Mouse (Mus musculus): ENCODE measurements at regions not wholly inside any gene's neighbourhood (a gene's known extent, or its start where the extent isn't known, plus 50 kb on each side); places are given as distances from the start of the nearest gene placed in this dataset.

DNA sequence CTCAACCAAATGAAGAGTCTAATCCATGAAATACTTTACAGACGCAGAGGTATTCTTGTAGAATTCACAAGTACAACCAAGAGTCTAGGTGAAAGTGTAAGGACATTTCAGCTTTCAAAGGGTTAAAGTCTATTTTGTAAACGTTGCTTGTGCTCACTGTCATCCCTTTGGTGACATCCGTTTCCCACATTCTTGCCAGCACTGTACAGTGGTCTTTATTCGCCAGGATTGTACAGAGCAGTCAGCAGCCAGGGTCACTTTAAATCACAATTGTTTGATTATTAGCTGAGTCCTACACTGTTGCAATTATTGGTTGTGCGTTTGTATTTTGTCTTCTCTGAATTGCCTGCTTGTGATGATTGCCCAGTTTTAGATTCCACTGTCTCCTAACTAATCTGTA lies 427.3 kb upstream of the Rgma start:
- TF ChIP-seq POLR2A (IDR thresholded peaks at IDR 0.05; ENCODE audit: low read depth, low read length): no peak
- TF ChIP-seq CTCF (IDR thresholded peaks at IDR 0.05; ENCODE audit: extremely low read depth, insufficient read length, insufficient replicate concordance, low read depth, low read length): no peak
- whole genome bisulfite sequencing: 54% methylated on average over 5 of the region's 5 CpGs
- Histone ChIP-seq H3K4me1 (ENCODE audit: control insufficient read depth, insufficient read depth, insufficient read length, low read length) (no peaks in the 10 kb centered on the region), H3K36me3 (ENCODE audit: control insufficient read depth, insufficient read depth, low read length) (no peaks in the 10 kb centered on the region), H3K4me3 (ENCODE audit: low read depth, low read length) (no peak overlapping the region), H3K27me3 (ENCODE audit: control insufficient read depth, insufficient read depth, low read length) (no peaks in the 10 kb centered on the region), H3K27ac (ENCODE audit: insufficient read depth, low read depth, low read length) (no peak overlapping the region)

GRCm38 (mm10) chr7:72948666-72949065 lies 426.6 kb upstream of the Rgma start:
- 45% methylated on average over 3 of the region's 3 CpGs for WGBS
- H3K36me3 ChIP-seq (ENCODE audit: control insufficient read depth, insufficient read depth, low read length): no peaks in the 10 kb centered on the region
- H3K27me3 ChIP-seq (ENCODE audit: control insufficient read depth, insufficient read depth, low read length): no peaks in the 10 kb centered on the region

DNA sequence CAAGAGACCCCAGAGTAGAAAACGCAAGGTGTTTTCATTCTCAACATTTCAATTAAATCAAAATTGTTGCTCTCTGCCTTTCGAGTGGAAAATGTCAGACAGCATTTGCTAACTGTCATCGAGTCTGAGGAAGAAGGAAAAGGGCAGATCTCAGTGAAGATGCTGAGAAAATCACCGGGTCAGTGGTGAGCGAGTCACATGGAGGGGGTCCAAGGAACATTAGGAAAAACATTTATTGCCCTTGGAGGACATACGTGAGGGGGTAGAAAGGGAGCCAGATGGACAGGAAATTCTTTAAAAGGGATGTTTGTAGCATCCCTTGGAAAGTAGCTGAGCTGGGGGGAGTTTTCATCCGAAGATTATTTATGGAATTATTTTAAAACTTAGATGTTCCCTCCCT lies 425.4 kb upstream of the Rgma start:
- H3K27ac ChIP-seq (ENCODE audit: insufficient read depth, low read depth, low read length): no peak overlapping the region
- WGBS: 60% methylated on average over 7 of the region's 7 CpGs
- H3K36me3 ChIP-seq (ENCODE audit: control insufficient read depth, insufficient read depth, low read length): no peaks in the 10 kb centered on the region
- TF ChIP-seq CTCF (IDR thresholded peaks at IDR 0.05; ENCODE audit: extremely low read depth, insufficient read length, insufficient replicate concordance, low read depth, low read length): no peak
- TF ChIP-seq POLR2A (IDR thresholded peaks at IDR 0.05; ENCODE audit: low read depth, low read length): no peak
- H3K4me1 ChIP-seq (ENCODE audit: control insufficient read depth, insufficient read depth, insufficient read length, low read length): no peaks in the 10 kb centered on the region
- H3K4me3 ChIP-seq (ENCODE audit: low read depth, low read length): no peak overlapping the region
- no peaks in the 10 kb centered on the region for H3K27me3 ChIP-seq (ENCODE audit: control insufficient read depth, insufficient read depth, low read length)

More at GRCm38 (mm10) chr7:72948666-72949065, 426.6 kb upstream of the Rgma start:
- Histone ChIP-seq H3K4me1 (ENCODE audit: control insufficient read depth, insufficient read depth, insufficient read length, low read length) (no peaks in the 10 kb centered on the region), H3K27ac (ENCODE audit: insufficient read depth, low read depth, low read length) (no peak overlapping the region), H3K4me3 (ENCODE audit: low read depth, low read length) (no peak overlapping the region)
- TF ChIP-seq POLR2A (IDR thresholded peaks at IDR 0.05; ENCODE audit: low read depth, low read length) (no peak), CTCF (IDR thresholded peaks at IDR 0.05; ENCODE audit: extremely low read depth, insufficient read length, insufficient replicate concordance, low read depth, low read length) (no peak)

DNA sequence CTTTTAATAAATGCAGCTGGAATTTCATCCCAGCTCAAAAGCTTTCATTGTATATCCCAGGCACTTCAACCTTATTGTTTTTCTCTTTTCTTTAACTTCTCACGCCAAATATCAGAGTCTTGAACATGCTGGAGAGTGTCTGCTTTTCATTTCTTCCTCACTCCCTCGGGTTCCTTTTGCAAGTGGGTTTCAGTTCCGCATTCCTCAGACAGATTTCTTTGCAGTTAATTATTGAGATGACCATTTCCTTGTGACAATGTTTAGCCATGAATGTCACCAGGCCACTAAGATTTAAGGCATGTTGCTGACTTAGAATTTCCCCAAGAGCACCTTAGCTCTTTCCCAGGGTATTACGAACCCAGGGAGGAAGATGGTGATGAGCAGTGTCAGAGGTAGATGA lies 417.6 kb upstream of the Rgma start:
- H3K4me3 ChIP-seq (ENCODE audit: low read depth, low read length): no peak overlapping the region
- WGBS: 67% methylated on average over 4 of the region's 4 CpGs
- no peak for TF ChIP-seq CTCF (IDR thresholded peaks at IDR 0.05; ENCODE audit: extremely low read depth, insufficient read length, insufficient replicate concordance, low read depth, low read length)
- H3K27ac ChIP-seq (ENCODE audit: insufficient read depth, low read depth, low read length): no peak overlapping the region
- H3K36me3 ChIP-seq (ENCODE audit: control insufficient read depth, insufficient read depth, low read length): no peaks in the 10 kb centered on the region
- no peaks in the 10 kb centered on the region for H3K4me1 ChIP-seq (ENCODE audit: control insufficient read depth, insufficient read depth, insufficient read length, low read length)
- no peaks in the 10 kb centered on the region for H3K27me3 ChIP-seq (ENCODE audit: control insufficient read depth, insufficient read depth, low read length)

DNA sequence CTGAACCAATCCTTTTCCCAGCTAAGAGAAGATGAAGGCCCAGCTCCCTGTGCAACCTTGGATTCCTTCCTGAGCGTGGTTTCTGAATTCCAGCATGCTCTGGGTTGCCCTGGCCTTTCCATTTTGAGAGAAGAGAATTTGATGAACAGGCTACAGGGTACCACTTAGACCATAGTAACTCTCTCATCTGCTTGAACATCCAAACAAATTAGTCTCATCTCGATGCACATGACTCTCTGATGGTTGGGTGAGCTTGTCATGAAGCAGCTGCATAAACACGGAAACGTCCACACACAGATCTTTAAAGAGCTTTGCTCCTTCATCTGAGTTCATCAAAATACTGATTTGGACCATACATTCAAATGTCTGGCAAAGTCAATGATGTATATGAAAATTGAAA lies 414.0 kb upstream of the Rgma start:
- WGBS: 69% methylated on average over 4 of the region's 4 CpGs
- Histone ChIP-seq H3K36me3 (ENCODE audit: control insufficient read depth, insufficient read depth, low read length) (no peaks in the 10 kb centered on the region), H3K27me3 (ENCODE audit: control insufficient read depth, insufficient read depth, low read length) (no peaks in the 10 kb centered on the region), H3K4me3 (ENCODE audit: low read depth, low read length) (no peak overlapping the region), H3K4me1 (ENCODE audit: control insufficient read depth, insufficient read depth, insufficient read length, low read length) (no peaks in the 10 kb centered on the region), H3K27ac (ENCODE audit: insufficient read depth, low read depth, low read length) (no peak overlapping the region)
- TF ChIP-seq CTCF (IDR thresholded peaks at IDR 0.05; ENCODE audit: extremely low read depth, insufficient read length, insufficient replicate concordance, low read depth, low read length) (no peak), POLR2A (IDR thresholded peaks at IDR 0.05; ENCODE audit: low read depth, low read length) (no peak)

- 69% methylated on average over 3 of the region's 3 CpGs for WGBS
These were observed 412.5 kb upstream of the Rgma start for GRCm38 (mm10) chr7:72962815-72963214.

DNA sequence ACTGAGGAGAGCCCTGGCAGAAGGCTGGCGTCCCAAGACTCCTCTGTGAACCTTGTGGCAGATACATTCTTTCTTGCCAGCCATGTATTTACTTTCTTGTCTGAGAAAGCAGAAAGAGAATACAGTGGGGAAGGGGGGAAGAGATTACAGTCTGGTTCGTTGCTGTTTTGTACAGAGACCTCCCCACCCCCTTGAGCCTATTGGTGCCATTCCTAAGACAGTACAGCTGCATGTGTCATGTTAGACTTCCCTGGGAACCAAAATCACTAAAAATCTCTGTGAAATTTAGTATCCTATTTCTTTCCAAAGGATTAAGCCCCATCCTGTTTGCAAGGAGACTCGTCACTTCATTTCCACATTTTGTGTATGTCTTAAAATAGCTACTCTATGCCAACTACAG lies 411.4 kb upstream of the Rgma start:
- Histone ChIP-seq H3K4me3 (ENCODE audit: low read depth, low read length) (no peak overlapping the region), H3K36me3 (ENCODE audit: control insufficient read depth, insufficient read depth, low read length) (no peaks in the 10 kb centered on the region), H3K27me3 (ENCODE audit: control insufficient read depth, insufficient read depth, low read length) (no peaks in the 10 kb centered on the region), H3K4me1 (ENCODE audit: control insufficient read depth, insufficient read depth, insufficient read length, low read length) (no peaks in the 10 kb centered on the region), H3K27ac (ENCODE audit: insufficient read depth, low read depth, low read length) (no peak overlapping the region)
- TF ChIP-seq POLR2A (IDR thresholded peaks at IDR 0.05; ENCODE audit: low read depth, low read length): no peak
- TF ChIP-seq CTCF (IDR thresholded peaks at IDR 0.05; ENCODE audit: extremely low read depth, insufficient read length, insufficient replicate concordance, low read depth, low read length): no peak
- 64% methylated on average over 3 of the region's 3 CpGs for WGBS

More at GRCm38 (mm10) chr7:72962815-72963214, 412.5 kb upstream of the Rgma start:
- H3K4me3 ChIP-seq (ENCODE audit: low read depth, low read length): no peak overlapping the region
- no peaks in the 10 kb centered on the region for H3K36me3 ChIP-seq (ENCODE audit: control insufficient read depth, insufficient read depth, low read length)
- H3K27ac ChIP-seq (ENCODE audit: insufficient read depth, low read depth, low read length): no peak overlapping the region
- no peaks in the 10 kb centered on the region for H3K4me1 ChIP-seq (ENCODE audit: control insufficient read depth, insufficient read depth, insufficient read length, low read length)
- TF ChIP-seq CTCF (IDR thresholded peaks at IDR 0.05; ENCODE audit: extremely low read depth, insufficient read length, insufficient replicate concordance, low read depth, low read length) (no peak), POLR2A (IDR thresholded peaks at IDR 0.05; ENCODE audit: low read depth, low read length) (no peak)
- no peaks in the 10 kb centered on the region for H3K27me3 ChIP-seq (ENCODE audit: control insufficient read depth, insufficient read depth, low read length)

DNA sequence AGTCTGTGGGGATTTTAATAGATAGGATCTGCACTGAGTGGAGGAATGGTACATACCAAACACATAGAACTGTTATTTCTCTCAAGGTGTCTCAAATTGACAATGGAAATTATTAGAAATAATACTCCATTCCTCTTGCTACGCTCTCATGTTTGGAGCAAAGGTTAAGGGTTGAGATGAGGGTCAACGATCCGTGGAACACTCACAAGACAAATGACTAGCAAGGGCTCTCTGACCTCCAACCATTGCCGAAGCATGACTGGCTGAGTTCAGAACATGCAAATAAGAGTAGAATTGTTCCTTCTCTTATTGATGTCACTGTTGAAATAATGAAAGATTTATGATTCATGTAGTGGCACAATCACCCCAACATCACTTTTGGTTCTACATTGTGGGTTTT lies 407.1 kb upstream of the Rgma start:
- 61% methylated on average over 4 of the region's 4 CpGs for WGBS
- no peaks in the 10 kb centered on the region for H3K36me3 ChIP-seq (ENCODE audit: control insufficient read depth, insufficient read depth, low read length)
- TF ChIP-seq CTCF (IDR thresholded peaks at IDR 0.05; ENCODE audit: extremely low read depth, insufficient read length, insufficient replicate concordance, low read depth, low read length): no peak
- TF ChIP-seq POLR2A (IDR thresholded peaks at IDR 0.05; ENCODE audit: low read depth, low read length): no peak
- H3K27me3 ChIP-seq (ENCODE audit: control insufficient read depth, insufficient read depth, low read length): no peaks in the 10 kb centered on the region
- no peak overlapping the region for H3K4me3 ChIP-seq (ENCODE audit: low read depth, low read length)
- H3K27ac ChIP-seq (ENCODE audit: insufficient read depth, low read depth, low read length): no peak overlapping the region
- H3K4me1 ChIP-seq (ENCODE audit: control insufficient read depth, insufficient read depth, insufficient read length, low read length): no peaks in the 10 kb centered on the region
